Mouse (Mus musculus): ENCODE measurements around the gene Zfp865.

The Zfp865 gene

DNA sequence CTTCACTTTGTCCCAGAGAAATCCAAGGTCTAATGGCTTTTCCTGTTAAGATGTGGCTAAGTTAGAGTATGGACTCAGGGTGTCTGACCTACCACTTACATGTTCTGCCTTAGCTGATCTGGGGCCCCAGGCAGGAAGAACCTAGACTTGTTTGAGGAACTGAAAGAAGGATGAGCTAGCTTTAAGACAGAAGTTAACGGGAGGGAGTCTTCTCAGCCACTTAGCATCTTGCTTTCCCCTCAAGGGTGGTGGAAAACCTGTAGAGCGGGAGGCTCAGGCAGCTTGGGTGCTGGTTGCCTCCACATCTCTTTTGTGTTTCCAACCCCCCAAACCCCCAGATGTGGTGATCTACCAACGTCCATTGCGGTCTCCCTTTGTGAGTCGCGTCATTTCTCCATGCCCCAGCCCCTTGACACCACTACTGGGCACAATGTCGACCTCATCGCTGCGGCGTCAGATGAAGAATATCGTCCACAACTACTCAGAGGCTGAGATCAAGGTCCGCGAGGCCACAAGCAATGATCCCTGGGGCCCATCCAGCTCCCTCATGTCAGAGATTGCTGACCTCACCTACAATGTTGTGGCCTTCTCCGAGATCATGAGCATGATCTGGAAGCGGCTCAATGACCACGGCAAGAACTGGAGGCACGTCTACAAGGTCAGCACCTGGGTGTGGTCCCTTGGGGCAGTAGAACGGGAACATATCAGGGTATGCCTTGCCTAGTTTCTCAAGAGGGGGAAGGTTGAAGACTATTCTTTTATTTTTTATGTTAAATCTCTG, 63.3 kb downstream of the Zfp865 start:
- DNase-seq: no peak

DNA sequence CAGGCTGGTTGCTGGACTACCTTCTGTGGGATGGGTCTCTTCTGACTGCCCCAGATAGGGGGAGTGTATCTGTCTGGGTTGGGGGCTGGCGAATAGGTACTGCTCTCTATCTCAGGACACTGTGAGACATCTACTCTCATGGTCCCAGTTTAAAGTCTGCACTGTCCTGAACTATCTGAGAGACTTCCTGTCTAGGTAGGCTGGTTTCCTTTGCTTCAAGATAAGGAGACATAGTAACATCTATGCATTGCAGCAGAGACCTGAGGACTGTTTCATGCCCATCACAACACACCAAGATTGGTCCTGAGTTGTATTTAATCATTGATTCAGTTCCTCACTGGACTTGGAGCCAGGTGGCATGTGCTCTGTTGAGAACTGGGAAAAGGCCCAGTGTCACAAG, 65.3 kb downstream of the Zfp865 start:
- DNase-seq: no peak

All from cerebellum, adult 9-10 months (tissue).